Mouse (Mus musculus): Measurements from ENCODE around the gene Tgm1. TPM values are rescaled to one million over a fixed set of nuclear protein-coding genes. Genes with fewer than 3 reads are reported as not detected.

Tgm1 gene
- polyA plus RNA-seq, 1 experiment from 2014 or later, result 0.21 TPM

DNA sequence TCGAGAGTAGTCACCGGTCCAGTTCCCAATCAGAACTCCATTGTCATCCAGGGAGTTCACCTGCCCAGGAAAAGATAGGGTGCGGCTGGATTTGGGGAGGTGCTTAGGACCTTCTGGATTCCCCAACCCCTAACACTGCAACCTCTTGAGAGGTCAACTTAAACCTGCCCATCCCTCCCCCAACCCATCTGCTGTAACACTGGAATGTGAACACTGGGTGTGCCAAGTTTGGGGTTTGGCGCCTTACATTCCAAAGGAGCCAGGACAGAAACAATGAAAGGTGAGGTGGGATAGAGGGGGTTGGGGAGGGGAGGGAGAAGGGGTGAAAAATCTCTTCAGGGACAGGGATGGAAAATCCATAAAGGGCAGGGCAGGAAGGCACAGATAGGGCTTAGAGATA is 4.2 kb downstream of the Tgm1 start:
- WGBS, result 91% methylated on average over 4 of the region's 4 CpGs
- no peaks in the 10 kb centered on the region for H3K36me3 ChIP-seq (ENCODE audit: control insufficient read depth, insufficient read depth, low read length)
- no peak overlapping the region for H3K27ac ChIP-seq (ENCODE audit: low read depth, low read length)
- H3K4me3 ChIP-seq (ENCODE audit: low read depth, low read length), result no peak overlapping the region
- H3K4me2 ChIP-seq (ENCODE audit: low read depth, low read length, severe bottlenecking), result no peak overlapping the region
- H3K27me3 ChIP-seq (ENCODE audit: control insufficient read depth, insufficient read depth, low read length), result no peaks in the 10 kb centered on the region; the same call in 1 of the 2 replicates
- no peaks in the 10 kb centered on the region for H3K9me3 ChIP-seq (ENCODE audit: control insufficient read depth, low read length)
- DNase-seq (ENCODE audit: low spot score) (no peak), ATAC-seq (replicated peaks; ENCODE audit: low FRiP score) (no peak)
- no peak overlapping the region for H3K9ac ChIP-seq (ENCODE audit: low read length)
- peaks cover 3% of the 10 kb centered on the region; the same call in 1 of the 2 replicates for H3K4me1 ChIP-seq (replicated peaks; ENCODE audit: control insufficient read depth, insufficient read depth, low read length)

- Histone ChIP-seq H3K27me3 (ENCODE audit: control insufficient read depth, insufficient read depth, low read length) (no peaks in the 10 kb centered on the region; the same call in 1 of the 2 replicates), H3K4me2 (ENCODE audit: low read depth, low read length, severe bottlenecking) (no peak overlapping the region), H3K4me1 (replicated peaks; ENCODE audit: control insufficient read depth, insufficient read depth, low read length) (no peaks in the 10 kb centered on the region), H3K36me3 (ENCODE audit: control insufficient read depth, insufficient read depth, low read length) (no peaks in the 10 kb centered on the region), H3K9ac (ENCODE audit: low read length) (no peak overlapping the region), H3K4me3 (ENCODE audit: low read depth, low read length) (no peak overlapping the region), H3K27ac (ENCODE audit: low read depth, low read length) (no peak overlapping the region), H3K9me3 (ENCODE audit: control insufficient read depth, low read length) (no peaks in the 10 kb centered on the region)
- DNase-seq (ENCODE audit: low spot score) (no peak), ATAC-seq (replicated peaks; ENCODE audit: low FRiP score) (no peak)
- WGBS, result 84% methylated on average over 5 of the region's 5 CpGs
Measured at GRCm38 (mm10) chr14:55707397-55707796, 6.3 kb downstream of the Tgm1 start.

- no peaks in the 10 kb centered on the region for H3K36me3 ChIP-seq (ENCODE audit: control insufficient read depth, insufficient read depth, low read length)
- 92% methylated on average over 8 of the region's 8 CpGs for WGBS
Measured at GRCm38 (mm10) chr14:55706051-55706600, 7.6 kb downstream of the Tgm1 start.

DNA sequence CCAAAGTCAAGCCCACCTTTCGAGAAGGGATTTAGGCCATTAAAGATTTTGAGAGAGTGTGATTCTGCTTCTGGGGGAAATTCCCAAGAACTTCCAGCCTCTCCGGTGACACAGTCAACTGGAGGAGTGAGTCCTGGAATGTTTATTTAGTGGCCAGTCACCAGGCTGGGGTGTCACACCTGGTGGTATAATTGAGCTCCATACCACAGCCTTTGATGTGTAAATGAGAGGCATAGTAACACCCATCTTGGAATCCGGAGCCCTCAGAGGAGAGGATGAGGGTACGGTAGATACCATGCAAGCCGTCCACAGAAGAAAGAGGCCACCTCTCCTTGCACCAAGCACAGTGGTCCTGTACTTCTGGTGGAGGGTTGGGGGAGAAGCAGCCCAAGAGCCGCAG is 11.0 kb downstream of the Tgm1 start:
- 79% methylated on average over 6 of the region's 6 CpGs for WGBS
- Histone ChIP-seq H3K4me1 (replicated peaks; ENCODE audit: control insufficient read depth, insufficient read depth, low read length) (no peaks in the 10 kb centered on the region), H3K9ac (ENCODE audit: low read length) (no peak overlapping the region), H3K9me3 (ENCODE audit: control insufficient read depth, low read length) (no peaks in the 10 kb centered on the region), H3K4me3 (ENCODE audit: low read depth, low read length) (no peak overlapping the region), H3K27me3 (ENCODE audit: control insufficient read depth, insufficient read depth, low read length) (no peaks in the 10 kb centered on the region), H3K27ac (ENCODE audit: low read depth, low read length) (no peak overlapping the region), H3K4me2 (ENCODE audit: low read depth, low read length, severe bottlenecking) (no peak overlapping the region), H3K36me3 (ENCODE audit: control insufficient read depth, insufficient read depth, low read length) (no peaks in the 10 kb centered on the region)
- ATAC-seq (replicated peaks; ENCODE audit: low FRiP score) (no peak), DNase-seq (ENCODE audit: low spot score) (no peak)

More at GRCm38 (mm10) chr14:55706051-55706600, 7.6 kb downstream of the Tgm1 start:
- Histone ChIP-seq H3K27me3 (ENCODE audit: control insufficient read depth, insufficient read depth, low read length) (no peaks in the 10 kb centered on the region), H3K4me2 (ENCODE audit: low read depth, low read length, severe bottlenecking) (no peak overlapping the region), H3K9me3 (ENCODE audit: control insufficient read depth, low read length) (no peaks in the 10 kb centered on the region), H3K27ac (ENCODE audit: low read depth, low read length) (no peak overlapping the region), H3K9ac (ENCODE audit: low read length) (no peak overlapping the region), H3K4me3 (ENCODE audit: low read depth, low read length) (no peak overlapping the region), H3K4me1 (replicated peaks; ENCODE audit: control insufficient read depth, insufficient read depth, low read length) (no peaks in the 10 kb centered on the region)
- no peak for DNase-seq (ENCODE audit: low spot score)
- ATAC-seq (replicated peaks; ENCODE audit: low FRiP score), result no peak

- WGBS, result 54% methylated on average over 9 of the region's 9 CpGs
- Histone ChIP-seq H3K4me1 (replicated peaks; ENCODE audit: control insufficient read depth, insufficient read depth, low read length) (no peaks in the 10 kb centered on the region), H3K9ac (ENCODE audit: low read length) (no peak overlapping the region), H3K4me3 (ENCODE audit: low read depth, low read length) (no peak overlapping the region), H3K27me3 (ENCODE audit: control insufficient read depth, insufficient read depth, low read length) (no peaks in the 10 kb centered on the region), H3K9me3 (ENCODE audit: control insufficient read depth, low read length) (no peaks in the 10 kb centered on the region), H3K36me3 (ENCODE audit: control insufficient read depth, insufficient read depth, low read length) (no peaks in the 10 kb centered on the region), H3K4me2 (ENCODE audit: low read depth, low read length, severe bottlenecking) (no peak overlapping the region), H3K27ac (ENCODE audit: low read depth, low read length) (no peak overlapping the region)
- no peak for DNase-seq (ENCODE audit: low spot score)
- no peak for ATAC-seq (replicated peaks; ENCODE audit: low FRiP score)
Measured at GRCm38 (mm10) chr14:55701131-55701530, 12.6 kb downstream of the Tgm1 start.

GRCm38 (mm10) chr14:55697226-55697625 is 16.5 kb downstream of the Tgm1 start:
- H3K4me3 ChIP-seq (ENCODE audit: low read depth, low read length), result no peak overlapping the region
- no peaks in the 10 kb centered on the region; the same call in 1 of the 2 replicates for H3K9me3 ChIP-seq (ENCODE audit: control insufficient read depth, low read length)
- DNase-seq (ENCODE audit: low spot score) (no peak), ATAC-seq (replicated peaks; ENCODE audit: low FRiP score) (no peak)
- no peak overlapping the region for H3K4me2 ChIP-seq (ENCODE audit: low read depth, low read length, severe bottlenecking)
- H3K36me3 ChIP-seq (ENCODE audit: control insufficient read depth, insufficient read depth, low read length), result no peaks in the 10 kb centered on the region
- H3K4me1 ChIP-seq (replicated peaks; ENCODE audit: control insufficient read depth, insufficient read depth, low read length), result no peaks in the 10 kb centered on the region
- H3K9ac ChIP-seq (ENCODE audit: low read length), result no peak overlapping the region
- no peak overlapping the region for H3K27ac ChIP-seq (ENCODE audit: low read depth, low read length)
- 81% methylated on average over 4 of the region's 4 CpGs for WGBS
- no peaks in the 10 kb centered on the region for H3K27me3 ChIP-seq (ENCODE audit: control insufficient read depth, insufficient read depth, low read length)

DNA sequence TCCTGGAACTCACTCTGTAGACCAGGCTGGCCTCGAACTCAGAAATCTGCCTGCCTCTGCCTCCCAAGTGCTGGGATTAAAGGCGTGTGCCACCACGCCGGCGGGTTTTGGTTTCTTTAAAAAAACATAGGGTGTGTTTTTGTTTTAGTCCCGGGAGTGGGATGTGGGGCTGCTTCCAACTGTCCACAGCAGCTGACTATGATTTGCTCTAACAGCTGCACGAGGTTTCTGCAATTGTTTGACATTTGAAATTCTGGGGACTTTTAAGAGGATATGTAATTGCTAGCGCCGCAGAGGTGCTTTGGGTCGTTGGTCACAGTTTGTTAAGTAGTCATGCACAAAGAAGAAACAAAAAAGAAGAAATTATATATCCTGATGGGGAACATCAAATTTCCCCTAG is 24.3 kb downstream of the Tgm1 start:
- DNase-seq (ENCODE audit: low spot score), result no peak
- H3K9me3 ChIP-seq (ENCODE audit: control insufficient read depth, low read length), result no peaks in the 10 kb centered on the region; the same call in 1 of the 2 replicates

DNA sequence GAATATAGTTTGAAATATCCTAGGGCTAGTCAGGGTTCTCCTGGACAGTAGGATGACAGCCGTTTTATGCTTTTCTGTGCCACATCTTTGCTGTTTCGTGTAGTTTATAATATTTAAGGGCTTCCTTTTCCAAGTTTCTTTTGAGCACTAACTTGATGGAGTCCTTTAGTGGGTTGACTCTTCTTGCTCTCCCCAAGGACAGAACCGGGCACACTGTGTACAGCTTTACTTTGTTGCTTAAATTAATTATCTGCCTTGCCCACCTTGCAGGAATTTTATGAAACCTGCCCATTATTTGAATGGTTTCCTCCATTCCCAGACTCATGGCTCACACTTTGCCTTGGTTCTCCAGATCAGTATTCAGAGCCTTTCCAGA is 31.6 kb downstream of the Tgm1 start:
- WGBS, result 18% methylated on average over 3 of the region's 3 CpGs
- Histone ChIP-seq H3K9ac (ENCODE audit: low read length) (peak overlapping the region; percentile 82), H3K4me3 (ENCODE audit: low read depth, low read length) (peak overlapping the region; percentile 68), H3K36me3 (ENCODE audit: control insufficient read depth, insufficient read depth, low read length) (peaks cover 8% of the 10 kb centered on the region; the same call in 1 of the 2 replicates), H3K27ac (ENCODE audit: low read depth, low read length) (no peak overlapping the region), H3K9me3 (ENCODE audit: control insufficient read depth, low read length) (no peaks in the 10 kb centered on the region), H3K27me3 (ENCODE audit: control insufficient read depth, insufficient read depth, low read length) (no peaks in the 10 kb centered on the region), H3K4me2 (ENCODE audit: low read depth, low read length, severe bottlenecking) (peak overlapping the region; percentile 79), H3K4me1 (replicated peaks; ENCODE audit: control insufficient read depth, insufficient read depth, low read length) (peaks cover 5% of the 10 kb centered on the region)
- ATAC-seq (replicated peaks; ENCODE audit: low FRiP score), result peak; percentile 59; the same call in 1 of the 2 replicates
- no peak for DNase-seq (ENCODE audit: low spot score)

More for the DNA sequence above, 24.3 kb downstream of the Tgm1 start:
- Histone ChIP-seq H3K36me3 (ENCODE audit: control insufficient read depth, insufficient read depth, low read length) (no peaks in the 10 kb centered on the region), H3K4me3 (ENCODE audit: low read depth, low read length) (no peak overlapping the region), H3K9ac (ENCODE audit: low read length) (no peak overlapping the region), H3K27me3 (ENCODE audit: control insufficient read depth, insufficient read depth, low read length) (no peaks in the 10 kb centered on the region), H3K4me1 (replicated peaks; ENCODE audit: control insufficient read depth, insufficient read depth, low read length) (no peaks in the 10 kb centered on the region), H3K4me2 (ENCODE audit: low read depth, low read length, severe bottlenecking) (no peak overlapping the region), H3K27ac (ENCODE audit: low read depth, low read length) (no peak overlapping the region)
- no peak for ATAC-seq (replicated peaks; ENCODE audit: low FRiP score)
- WGBS, result 81% methylated on average over 10 of the region's 10 CpGs

All from forebrain, embryonic 11.5 days (tissue).